Mouse (Mus musculus) E14TG2a.4 (cell line): ENCODE measurements around the gene Wdfy3.

Source experiments
- CTCF ChIP-seq: conservative IDR thresholded peaks from 2 replicates; pipeline ENCODE4 v1.5.1; 2014; ENCODE audit warnings: low read length
- NANOG ChIP-seq: IDR thresholded peaks from 2 replicates; pipeline ENCODE4 v1.6.1; 2014; ENCODE audit warnings: borderline replicate concordance, low read length, mixed read lengths

DNA sequence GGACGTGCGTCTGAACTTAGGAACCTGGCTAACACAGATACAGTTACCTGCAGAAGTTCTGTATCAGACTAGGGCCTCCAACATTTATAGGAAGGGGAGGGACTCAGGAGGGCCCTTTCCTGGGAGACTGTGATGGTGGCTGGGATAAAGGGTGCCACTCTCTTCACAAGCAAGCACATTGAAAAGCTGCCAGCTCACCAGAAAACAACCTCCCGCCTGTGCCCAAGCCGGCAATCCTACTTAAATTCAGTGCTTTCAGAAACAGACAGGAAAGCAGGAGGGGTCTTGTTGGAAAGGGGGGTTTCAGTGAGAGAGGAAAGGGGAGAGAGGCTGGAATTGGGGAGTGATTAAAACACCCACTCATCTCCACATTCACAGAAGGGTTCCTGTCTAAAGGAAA, 106.9 kb downstream of the Wdfy3 start:
- TF ChIP-seq CTCF, result no peak
- no peak for TF ChIP-seq NANOG
